Mouse (Mus musculus) gonadal fat pad, adult 2 months (tissue): ENCODE data around the gene Prss29. TPM values are rescaled to one million over a fixed set of nuclear protein-coding genes. Genes with fewer than 3 reads are reported as not detected.

Experiments used
- DNase-seq: peaks from one replicate; pipeline ENCODE4 v3.0.0-alpha.2; 2012; ENCODE audit warnings: low read depth
- polyA plus RNA-seq: library from polyadenylated mRNA; depleted of rRNA; stranded (reverse); fragments of >200 nt; gene quantifications from 2 replicates; pipeline ENCODE4 v1.2.3, GENCODE M21; 2012; rRNA removed

Gene Prss29
- 0.27 TPM in 1 of 2 replicates, not detected in the other for polyA plus RNA-seq

- DNase-seq: no peak
Observed at GRCm38 (mm10) chr17:25318354-25318753, at the start of gene Prss29. Prss29 (plus strand) TSS chr17:25318654.

DNA sequence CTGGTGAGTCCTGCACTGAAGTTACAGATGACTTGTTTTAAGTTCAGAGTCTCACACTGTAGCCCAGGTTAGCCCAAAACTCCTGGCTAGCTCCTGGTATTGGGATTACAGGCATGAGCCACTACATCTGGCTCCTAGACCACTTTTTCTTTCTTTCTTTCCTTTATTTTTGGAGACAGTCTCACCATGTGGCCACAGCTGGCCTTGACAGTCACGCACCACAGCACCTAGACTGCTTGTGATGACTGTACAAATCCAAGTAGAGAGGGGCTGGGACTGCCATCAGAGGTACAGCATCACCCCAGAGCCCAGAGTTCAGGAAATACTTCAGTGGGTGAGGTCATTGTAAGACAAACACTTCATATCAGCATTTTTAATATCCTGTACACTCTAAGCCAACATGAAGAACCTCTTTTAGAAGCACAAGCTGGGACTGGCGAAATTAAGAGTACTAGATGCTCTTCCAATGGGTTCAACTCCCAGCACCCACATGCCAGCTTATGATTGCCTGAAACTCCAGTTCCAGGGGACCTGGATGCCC lies 47.6 kb upstream of the Prss29 start:
- DNase-seq: no peak

DNA sequence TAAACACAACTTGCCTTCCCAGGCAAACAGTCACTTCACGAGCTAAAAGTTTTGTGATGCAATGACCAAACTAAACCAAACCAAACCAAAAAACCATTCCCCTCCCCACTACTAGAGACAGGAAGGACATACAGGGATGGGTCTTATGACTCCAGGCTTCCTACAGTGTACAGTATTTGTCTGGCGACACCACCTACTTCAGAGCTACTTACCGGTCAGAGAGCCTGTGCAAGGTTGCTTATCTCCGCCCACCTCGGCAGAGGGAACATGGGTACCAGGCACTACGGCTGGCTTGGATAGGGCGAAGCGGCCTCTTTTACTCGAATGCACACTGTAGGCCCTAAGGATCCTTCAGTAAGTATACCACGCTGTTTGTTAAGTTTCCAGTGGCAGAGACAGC lies 46.1 kb upstream of the Prss29 start:
- DNase-seq: no peak

DNA sequence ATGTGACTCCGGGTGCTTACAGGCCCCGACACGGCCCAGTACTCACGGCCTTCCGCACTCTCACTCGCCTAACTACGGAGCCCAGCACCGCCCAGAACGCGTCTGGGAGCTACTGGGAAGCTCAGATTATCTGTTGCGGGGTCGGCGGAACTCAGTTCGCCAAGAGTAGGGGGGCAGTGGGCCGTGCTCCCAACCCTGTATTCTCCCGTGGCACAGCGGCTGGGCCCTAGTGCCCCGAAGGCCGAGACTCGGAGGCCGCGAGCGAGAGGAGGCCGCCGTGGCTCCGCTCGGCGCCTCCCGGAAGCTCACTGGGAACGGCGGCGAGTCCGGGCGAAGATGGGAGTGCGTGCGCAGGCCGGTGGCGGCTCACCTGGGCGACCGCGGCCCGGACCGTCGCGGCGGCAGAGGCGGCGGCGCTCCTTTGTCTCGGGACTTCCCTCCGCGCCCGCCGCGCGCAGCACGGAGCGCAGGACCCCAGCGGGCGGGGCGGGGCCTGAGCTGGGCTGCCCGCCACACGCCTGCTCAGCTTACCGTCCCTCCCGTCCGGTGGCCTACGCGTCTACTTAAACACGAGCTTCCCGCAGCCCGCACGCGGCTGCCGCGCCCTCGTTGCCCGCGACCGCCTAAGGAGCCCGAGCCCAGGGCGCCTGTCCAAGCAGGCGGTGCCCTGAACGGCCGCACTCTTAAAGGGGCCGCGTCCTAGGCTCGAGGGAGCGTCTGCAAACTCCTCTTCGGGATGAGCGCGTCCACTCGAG lies 45.3 kb upstream of the Prss29 start:
- DNase-seq: no peak

GRCm38 (mm10) chr17:25273706-25274501 lies 44.5 kb upstream of the Prss29 start:
- peak; percentile 98 for DNase-seq

GRCm38 (mm10) chr17:25274571-25275346 lies 43.7 kb upstream of the Prss29 start, which contains the start of gene Ube2i:
Ube2i (minus strand) TSS chr17:25274622.
- no peak for DNase-seq

DNA sequence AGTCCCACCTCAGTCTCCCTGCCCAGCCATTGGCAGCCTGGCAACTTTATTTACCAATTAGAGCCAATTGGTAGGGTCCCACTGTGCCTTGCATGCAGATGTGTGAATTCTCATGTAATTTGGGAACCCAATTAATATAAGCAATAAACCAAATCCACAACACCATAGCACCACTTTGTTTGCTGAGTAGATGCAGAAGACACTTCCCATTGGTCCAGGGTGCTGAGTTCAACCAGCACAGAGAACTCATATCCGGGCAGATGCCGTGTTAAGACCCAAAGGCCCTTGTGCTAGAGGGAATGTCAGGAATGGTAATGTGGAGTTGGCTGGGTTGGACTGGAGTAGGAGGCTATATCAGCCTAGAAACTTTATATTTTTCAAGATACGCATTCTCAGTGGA lies 42.6 kb upstream of the Prss29 start:
- DNase-seq: no peak

- DNase-seq: no peak
Observed at GRCm38 (mm10) chr17:25282133-25282532, 36.3 kb upstream of the Prss29 start.

DNA sequence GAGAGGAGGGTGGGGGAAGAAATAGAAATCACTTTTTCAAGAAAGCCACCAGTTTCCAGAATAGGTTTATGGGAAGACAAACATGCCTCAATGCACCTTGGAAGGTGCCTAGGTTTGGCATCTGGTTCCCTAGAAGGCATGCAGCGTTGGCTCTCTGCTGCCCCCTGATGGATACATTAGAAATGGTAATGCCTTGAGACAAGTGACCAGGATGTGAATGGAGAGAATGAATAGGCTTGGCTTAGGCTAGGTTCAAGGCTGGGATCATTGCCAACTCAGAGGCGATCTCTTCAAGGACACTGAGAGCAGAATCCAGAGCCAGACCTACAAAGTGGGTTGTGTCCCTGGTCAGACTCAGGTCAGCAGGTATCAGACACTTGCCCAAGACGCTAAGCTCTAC lies 33.4 kb upstream of the Prss29 start:
- no peak for DNase-seq

DNA sequence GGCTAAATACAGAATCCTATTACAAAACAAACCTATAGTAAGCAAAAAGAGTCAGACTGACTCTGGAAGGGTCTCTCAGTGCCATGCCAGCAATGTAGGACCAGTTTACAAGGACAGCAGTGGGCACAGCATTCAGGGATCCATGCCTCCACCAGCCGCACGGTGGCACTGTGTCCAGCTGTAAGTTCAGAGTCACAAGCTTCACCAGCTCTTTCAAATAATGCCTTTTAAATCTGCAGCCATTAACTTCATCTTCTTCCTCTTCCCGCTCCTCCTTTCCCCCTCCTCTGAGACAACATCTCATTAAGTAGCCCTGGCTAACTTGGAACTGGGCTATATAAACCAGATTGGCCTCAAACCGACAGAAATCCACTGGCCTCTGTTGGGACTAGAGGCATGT lies 29.6 kb upstream of the Prss29 start:
- DNase-seq: no peak

DNA sequence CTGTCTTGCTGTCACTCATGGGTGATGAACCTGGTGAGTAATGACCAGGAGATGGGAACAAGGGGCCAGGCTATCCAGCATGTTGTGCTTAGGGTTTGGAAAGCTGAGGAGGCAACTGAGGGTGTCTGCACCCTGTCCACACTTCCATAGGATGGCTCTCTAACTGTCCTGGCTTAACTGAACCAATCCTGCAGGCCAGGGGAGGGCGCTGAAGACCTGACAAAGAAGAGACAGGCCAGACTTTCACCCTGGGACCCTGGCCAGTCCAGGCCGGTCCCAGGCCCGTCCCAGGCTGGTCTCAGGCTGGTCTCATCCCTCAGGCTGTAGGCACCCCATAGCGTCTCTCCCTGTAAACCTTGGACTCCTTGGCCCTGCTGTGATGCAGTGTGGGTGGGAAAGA lies 28.0 kb upstream of the Prss29 start:
- no peak for DNase-seq

GRCm38 (mm10) chr17:25293495-25293894 lies 25.0 kb upstream of the Prss29 start:
- no peak for DNase-seq

GRCm38 (mm10) chr17:25294111-25294510 lies 24.3 kb upstream of the Prss29 start:
- no peak for DNase-seq

DNA sequence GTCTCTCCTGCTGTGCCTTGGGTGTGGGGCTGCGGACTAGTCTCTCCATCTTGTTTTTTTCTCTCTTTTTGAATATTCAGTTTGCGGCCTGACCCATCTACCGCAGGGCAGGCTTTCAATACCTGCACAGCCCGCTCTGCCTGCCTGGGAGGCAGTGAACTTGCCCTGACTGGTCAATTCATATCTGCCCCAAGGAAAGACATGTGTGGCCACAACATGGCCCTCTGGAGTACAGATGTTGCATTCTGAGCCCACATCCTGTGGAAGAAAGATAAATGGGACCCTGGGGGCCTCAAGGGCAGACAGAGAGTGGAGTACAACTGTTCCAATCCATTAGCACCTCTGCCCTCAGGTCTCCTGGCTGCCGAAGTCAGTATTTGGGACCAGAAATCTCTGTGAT lies 20.4 kb upstream of the Prss29 start, which contains the start of gene Prss34:
TSS of gene Prss34 (plus strand) at position 301 of the 400 bp plus-strand sequence.
- no peak for DNase-seq

GRCm38 (mm10) chr17:25308346-25308745 lies 10.1 kb upstream of the Prss29 start, which contains the start of gene Prss28:
Prss28 (plus strand) TSS chr17:25308646.
- no peak for DNase-seq

- no peak for DNase-seq
Observed at GRCm38 (mm10) chr17:25320819-25321218, 2.4 kb downstream of the Prss29 start.

DNA sequence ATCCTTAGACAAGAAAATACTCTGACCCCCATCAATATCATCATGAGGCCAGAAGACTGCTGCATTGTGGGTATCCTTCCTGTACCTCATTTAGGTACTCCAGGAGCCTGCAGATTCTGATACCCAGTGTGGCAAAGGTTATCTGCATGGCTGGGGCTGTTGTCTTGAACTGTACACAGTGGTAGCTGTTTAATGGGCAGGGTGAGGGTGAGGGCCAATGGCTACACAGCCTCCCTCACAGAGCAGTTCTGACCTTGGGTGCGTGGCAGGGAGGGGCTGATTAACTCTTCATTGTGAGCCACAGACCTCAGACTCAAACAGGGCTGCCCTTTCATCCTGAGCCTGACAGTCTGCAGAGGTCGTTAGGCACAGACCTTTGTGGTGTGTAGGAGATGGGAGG lies 4.5 kb downstream of the Prss29 start:
- DNase-seq: no peak

DNA sequence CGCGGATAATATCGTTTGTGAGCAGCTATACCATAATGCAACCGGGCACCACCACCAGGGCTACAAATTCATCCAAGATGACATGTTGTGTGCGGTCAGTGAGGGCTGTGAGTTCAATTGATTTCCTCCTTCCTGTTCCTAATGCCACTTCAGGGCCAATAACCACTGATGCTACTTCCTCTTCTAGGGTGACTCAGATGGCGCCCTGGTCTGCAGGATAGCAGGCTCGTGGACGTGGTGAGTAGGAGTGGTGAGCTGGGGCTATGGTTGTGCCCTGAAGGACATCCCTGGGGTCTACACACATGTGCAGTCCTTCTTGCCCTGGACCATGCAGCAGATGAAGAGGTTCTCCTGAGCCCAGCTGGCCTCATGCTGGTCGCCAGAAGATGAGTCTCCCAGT lies 13.9 kb downstream of the Prss29 start:
- no peak for DNase-seq

- no peak for DNase-seq
Observed at GRCm38 (mm10) chr17:25333943-25334342, 15.5 kb downstream of the Prss29 start.

GRCm38 (mm10) chr17:25338218-25338617 lies 19.8 kb downstream of the Prss29 start:
- no peak for DNase-seq

- no peak for DNase-seq
Observed at GRCm38 (mm10) chr17:25340003-25340402, 21.5 kb downstream of the Prss29 start.

GRCm38 (mm10) chr17:25341490-25341889 lies 23.0 kb downstream of the Prss29 start:
- no peak for DNase-seq
